Mouse (Mus musculus) right cerebral cortex, postnatal 25 days (tissue): ENCODE measurements around the gene Socs2.

Experiments used
- DNase-seq: peaks from one replicate; pipeline ENCODE4 v3.0.0; 2022

The Socs2 gene

GRCm38 (mm10) chr10:95337589-95337988, 79.4 kb downstream of the Socs2 start:
- no peak for DNase-seq

GRCm38 (mm10) chr10:95336781-95337544, 80.0 kb downstream of the Socs2 start:
- DNase-seq: no peak
